Mouse (Mus musculus) erythroblast, embryonic 14.5 days (primary cell): Measurements from ENCODE around the gene F2.

Source experiments
- GATA1 ChIP-seq: IDR thresholded peaks from 2 replicates; pipeline ENCODE4 v1.6.1; 2012; ENCODE audit warnings: low read length, inconsistent platforms, mixed read lengths
- TAL1 ChIP-seq: IDR thresholded peaks from 3 replicates; pipeline ENCODE4 v1.6.1; 2012; ENCODE audit warnings: low read length, inconsistent platforms, mixed read lengths

DNA sequence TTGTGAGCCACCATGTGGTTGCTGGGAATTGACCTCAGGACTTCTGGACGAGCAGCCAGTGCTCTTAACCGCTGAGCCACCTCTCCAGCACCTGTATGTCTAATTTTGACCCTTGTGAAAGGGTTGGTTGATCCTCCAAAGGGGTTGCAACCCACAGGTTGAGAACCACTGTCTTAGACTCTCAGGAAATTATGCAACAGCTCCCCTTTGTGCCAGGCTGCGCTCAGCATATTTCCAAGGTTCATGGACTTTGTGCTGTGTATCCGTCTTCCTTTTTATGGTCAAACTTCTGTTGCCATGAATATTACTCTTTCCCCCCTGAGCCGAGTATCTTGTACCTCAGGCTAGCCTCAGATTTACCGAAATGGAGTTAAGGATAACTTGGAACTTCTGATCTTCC lies 24.8 kb upstream of the F2 start:
- no peak for TF ChIP-seq TAL1
- TF ChIP-seq GATA1: no peak
